Mouse (Mus musculus): ENCODE measurements around the gene Tigd4.
"Not testable (repeated sequence)": the region's sequence is repeated elsewhere in the genome, so short reads cannot be mapped to it uniquely, and the experiment has no call there.

Tigd4 gene

DNA sequence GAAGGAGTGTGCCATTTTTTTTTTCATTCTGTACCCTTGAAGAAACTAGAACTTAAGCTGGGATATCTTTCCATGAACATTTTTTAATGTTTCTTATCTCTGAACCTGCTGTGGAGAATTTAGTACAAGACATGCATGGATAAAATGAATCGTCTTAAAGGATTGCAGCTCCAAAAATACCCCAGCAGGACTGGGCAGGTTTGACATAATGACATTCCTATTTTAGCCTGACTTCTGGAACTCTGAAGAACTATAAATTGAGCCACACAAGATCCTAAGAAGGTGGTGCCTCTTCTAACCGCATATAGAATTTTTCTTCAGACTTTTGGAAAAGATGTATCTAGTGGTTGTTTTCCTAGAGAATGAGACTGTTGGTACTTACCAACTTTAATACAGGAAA is at the start of gene Tigd4:
Gene Tigd4, plus strand, starts transcription at position 301 of the 400 bp plus-strand sequence.
- DNase-seq (ENCODE audit: low spot score in 2 of 2) = no peak

DNA sequence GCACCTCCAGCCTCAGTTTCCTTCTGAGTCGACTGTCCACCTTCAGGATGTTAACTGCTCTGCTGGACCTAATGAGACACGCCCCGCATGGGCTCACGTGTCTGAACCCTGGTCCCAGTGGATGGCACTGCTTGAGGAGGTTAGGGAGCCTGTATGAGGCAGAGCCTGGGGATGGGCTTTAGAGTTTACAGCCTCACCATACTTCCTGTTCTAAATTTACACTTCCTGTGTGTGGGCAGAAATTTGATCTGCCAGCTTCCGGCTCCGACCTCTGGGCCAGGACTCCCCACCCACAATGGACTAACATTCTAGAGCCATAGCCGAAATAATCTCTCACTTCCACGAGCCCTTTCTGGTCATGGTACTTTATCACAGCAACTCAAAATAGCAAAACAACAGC is 46.2 kb upstream of the Tigd4 start:
- no peak for DNase-seq (ENCODE audit: low spot score in 2 of 2)

DNA sequence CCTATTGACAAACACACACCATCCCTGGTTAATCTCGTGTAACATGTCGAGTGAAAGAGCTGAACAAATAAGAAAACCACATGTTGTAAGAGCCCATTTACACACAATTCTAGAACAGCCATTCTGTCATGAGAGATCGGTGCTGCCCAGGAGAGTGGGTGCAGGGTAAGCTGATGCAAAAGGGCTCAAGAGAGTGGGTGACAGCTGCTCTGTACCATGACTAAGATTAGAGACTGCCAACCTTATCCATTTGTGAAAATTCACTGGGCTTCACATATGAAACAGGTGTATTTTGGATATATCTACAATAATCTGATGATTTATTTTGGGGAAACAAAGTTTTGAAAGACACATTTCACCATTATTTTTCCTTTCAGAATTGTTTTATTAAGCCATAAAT is 37.6 kb upstream of the Tigd4 start:
- DNase-seq (ENCODE audit: low spot score in 2 of 2) = no peak

GRCm38 (mm10) chr3:84558301-84558700 is 35.1 kb upstream of the Tigd4 start:
- no peak for DNase-seq (ENCODE audit: low spot score in 2 of 2)

GRCm38 (mm10) chr3:84562911-84563310 is 30.5 kb upstream of the Tigd4 start:
- DNase-seq (ENCODE audit: low spot score in 2 of 2) = not testable (repeated sequence)

DNA sequence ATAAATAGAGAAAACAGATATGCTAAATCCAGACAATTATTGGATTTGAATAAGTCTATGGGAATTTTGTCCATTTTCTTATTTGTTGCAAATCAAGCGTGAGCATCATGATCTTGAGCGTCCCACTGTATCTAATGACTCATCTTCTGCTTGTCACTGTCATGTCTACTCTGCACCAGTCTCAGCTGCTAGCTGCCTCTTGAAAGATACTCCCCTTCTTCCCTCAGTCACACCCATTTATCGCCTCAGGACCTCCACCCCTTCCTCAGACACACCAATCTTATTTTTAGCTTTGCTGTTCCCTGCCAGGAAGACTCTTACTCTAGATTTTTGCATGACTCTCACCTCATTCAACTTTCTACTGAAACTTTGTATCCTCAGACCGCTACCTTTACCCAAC is 30.0 kb upstream of the Tigd4 start:
- no peak for DNase-seq (ENCODE audit: low spot score in 2 of 2)

GRCm38 (mm10) chr3:84568540-84568939 is 24.8 kb upstream of the Tigd4 start:
- no peak for DNase-seq (ENCODE audit: low spot score in 2 of 2)

GRCm38 (mm10) chr3:84569587-84569986 is 23.8 kb upstream of the Tigd4 start:
- DNase-seq (ENCODE audit: low spot score in 2 of 2) = no peak

GRCm38 (mm10) chr3:84570501-84570900 is 22.9 kb upstream of the Tigd4 start:
- DNase-seq (ENCODE audit: low spot score in 2 of 2) = no peak

- DNase-seq (ENCODE audit: low spot score in 2 of 2) = no peak
These were observed 12.7 kb upstream of the Tigd4 start for GRCm38 (mm10) chr3:84580716-84581115.

DNA sequence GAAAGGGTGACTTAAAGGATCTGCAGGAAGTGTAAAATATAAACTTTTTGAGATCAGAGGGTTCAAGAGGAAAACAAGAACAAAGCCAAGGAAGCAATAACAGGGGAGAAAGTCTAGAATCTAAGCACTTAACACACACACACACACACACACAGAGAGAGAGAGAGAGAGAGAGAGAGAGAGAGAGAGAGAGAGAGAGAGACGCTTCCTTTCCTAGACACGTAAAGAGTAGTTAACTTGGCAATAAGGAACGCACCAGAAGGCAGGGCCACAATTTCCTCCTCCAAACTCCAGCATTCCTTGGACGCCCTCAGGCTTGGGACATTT is 11.7 kb upstream of the Tigd4 start:
- no peak for DNase-seq (ENCODE audit: low spot score in 2 of 2)

DNA sequence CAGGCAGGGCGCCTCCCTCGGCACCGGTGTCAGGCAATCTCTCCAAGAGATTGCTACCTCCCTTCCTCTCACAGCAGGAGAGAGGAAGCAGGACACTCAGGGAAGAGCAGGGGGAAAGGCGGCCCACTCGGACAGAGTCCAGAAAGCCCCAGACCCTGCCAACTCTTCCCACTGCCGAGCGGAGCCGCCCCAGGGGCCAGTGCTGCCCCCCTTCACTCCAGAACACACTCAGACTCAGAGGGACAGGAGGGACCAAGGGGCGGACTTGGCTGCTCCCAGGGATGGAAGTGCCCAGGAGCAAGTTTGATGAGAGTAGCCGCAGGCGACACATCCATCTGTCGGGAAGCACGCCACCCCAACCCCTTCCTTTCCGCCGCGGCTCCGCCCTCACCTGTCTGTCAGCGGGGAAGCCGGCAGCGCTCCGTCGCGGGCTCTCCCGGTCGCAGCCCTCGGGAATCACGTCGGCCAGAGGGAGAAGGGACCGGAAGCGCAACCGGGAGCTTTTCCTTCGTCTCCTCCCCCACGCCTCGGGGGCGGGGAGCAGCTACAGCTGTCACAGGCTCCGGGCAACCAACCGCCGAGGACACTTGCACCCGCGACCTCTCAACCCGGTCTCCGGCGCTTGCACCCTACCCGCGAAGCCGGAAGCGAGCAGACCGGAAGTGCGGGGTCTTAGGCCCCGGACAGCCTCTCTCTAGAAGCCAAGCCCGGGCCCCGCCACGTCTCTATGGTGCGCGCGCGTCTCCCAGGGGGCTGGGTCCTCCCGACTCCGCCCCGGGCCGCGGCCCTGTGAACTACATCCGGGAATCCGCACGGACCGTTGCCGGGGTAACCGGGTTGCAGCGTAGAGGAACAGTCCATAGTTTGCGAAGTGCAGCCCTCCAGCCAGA is 11.1 kb upstream of the Tigd4 start, which contains the start of gene Arfip1:
Gene Arfip1, minus strand, starts transcription at position 603 of the 890 bp plus-strand sequence.
- peak; percentile 91 to 93 for DNase-seq (ENCODE audit: low spot score in 2 of 2)

- DNase-seq (ENCODE audit: low spot score in 2 of 2) = no peak
These were observed 10.5 kb upstream of the Tigd4 start for GRCm38 (mm10) chr3:84582913-84583276.

DNA sequence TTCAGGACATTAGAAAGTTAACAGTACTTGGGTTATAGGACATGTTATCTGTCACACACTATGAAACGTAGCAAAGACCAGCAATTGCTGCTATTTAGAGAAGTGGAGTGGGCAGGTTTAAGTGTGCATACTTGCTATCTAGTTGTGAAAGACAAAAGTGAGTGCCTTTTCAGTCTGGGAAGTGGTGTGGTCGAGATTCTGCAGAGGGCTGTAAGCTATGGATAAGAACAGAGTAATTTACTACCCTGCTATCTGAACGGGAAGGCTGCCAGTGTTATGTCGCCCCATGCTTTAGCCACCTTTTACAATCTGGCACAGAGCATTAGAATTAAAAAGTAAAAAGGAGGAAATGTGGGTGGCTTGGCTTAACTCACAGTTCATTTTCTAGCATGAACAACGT is 6.6 kb upstream of the Tigd4 start:
- no peak for DNase-seq (ENCODE audit: low spot score in 2 of 2)

DNA sequence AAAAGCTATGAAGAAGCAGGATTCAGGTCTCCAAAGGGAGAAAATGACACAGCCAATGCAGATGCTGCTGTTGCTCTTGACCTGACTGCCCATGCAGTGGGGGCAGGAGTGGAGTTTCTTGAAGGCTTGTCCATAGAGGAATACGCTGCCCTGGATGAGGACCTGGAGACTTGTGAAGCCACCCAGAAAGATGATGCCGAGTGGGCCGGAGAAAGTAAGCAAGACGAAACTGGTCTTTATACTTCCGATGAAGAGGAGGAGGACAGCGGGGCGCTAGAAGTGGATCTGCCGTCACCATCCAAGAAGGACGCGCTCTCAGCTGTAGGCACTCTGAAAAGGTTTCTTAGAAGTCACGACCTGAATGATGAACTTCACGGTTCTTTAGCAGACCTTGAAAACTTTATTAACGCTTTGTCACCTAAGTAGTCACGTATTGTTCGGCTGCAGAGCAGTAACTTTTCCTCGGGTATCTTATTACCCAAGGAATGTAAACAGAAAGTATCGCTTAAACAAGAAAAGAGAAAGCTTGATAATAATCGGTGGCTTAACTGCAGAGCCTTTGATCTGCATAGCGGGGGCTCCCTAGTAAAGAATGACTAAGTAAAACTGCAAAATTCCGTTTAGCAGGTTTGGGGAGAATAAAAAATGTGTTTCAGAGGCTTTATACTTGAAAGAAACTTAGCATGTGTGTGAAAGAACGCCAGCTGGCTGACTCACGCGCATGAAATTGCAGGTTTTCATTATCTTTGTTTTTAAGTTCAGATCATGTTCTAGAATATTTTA is 1.7 kb downstream of the Tigd4 start:
- DNase-seq (ENCODE audit: low spot score in 2 of 2) = peak in 1 of 2 experiments; percentile 12

- DNase-seq (ENCODE audit: low spot score in 2 of 2) = no peak
These were observed 2.4 kb downstream of the Tigd4 start for GRCm38 (mm10) chr3:84595677-84596234.

DNA sequence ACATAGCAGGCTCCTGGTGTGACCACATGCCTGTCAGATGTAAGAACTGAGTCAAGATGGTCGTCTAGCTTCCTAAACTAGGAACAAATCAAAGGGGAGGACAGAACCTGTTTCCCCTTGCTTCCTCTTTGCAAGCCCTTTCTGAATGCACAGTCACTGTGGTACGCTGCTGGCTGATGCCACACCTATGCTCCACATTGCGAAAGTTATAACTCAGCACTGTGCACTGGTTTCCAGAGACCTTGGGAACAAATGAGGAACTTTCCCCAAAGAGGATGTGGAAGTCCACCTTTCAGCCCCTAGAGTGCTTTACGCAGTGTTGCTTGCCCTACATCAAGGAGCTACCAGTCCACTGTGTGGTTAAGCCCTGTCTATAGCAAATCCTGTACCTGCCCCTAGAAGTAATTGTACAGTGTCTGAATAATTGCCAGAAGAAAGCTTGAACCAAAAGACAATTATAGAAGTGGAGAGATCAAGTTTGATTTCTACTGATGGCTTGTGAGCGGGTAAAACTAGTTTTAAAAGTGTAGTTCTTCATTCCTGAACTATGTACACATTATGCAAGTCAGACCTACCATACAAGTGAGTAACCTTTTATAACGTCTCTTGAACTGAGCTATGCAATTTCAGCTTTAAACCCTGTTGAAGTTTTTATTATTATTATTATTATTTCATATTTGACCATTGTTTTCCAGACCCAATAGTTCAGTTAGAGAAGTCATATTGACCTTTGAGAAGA is 4.8 kb downstream of the Tigd4 start:
- no peak for DNase-seq (ENCODE audit: low spot score in 2 of 2)

DNA sequence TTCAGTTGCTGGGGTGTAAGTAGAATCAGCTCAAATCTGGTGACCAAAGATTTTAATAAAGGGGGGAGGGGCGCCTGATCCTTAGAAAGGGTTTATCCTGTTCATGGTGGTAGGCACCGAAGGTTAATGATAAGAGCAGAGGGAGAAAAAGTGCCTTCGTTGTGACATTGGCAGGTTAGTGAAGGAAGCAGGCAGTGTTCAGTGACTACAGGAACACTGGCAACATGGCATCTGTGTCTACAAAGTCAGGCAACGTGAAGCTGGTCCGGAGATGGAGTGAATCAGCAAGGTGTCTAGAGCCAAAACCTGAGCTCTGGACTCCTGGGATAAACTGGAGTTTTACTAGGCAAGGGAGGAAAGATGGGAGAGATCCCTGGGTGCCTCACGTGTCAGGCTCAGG is 5.4 kb downstream of the Tigd4 start:
- DNase-seq (ENCODE audit: low spot score in 2 of 2) = no peak

DNA sequence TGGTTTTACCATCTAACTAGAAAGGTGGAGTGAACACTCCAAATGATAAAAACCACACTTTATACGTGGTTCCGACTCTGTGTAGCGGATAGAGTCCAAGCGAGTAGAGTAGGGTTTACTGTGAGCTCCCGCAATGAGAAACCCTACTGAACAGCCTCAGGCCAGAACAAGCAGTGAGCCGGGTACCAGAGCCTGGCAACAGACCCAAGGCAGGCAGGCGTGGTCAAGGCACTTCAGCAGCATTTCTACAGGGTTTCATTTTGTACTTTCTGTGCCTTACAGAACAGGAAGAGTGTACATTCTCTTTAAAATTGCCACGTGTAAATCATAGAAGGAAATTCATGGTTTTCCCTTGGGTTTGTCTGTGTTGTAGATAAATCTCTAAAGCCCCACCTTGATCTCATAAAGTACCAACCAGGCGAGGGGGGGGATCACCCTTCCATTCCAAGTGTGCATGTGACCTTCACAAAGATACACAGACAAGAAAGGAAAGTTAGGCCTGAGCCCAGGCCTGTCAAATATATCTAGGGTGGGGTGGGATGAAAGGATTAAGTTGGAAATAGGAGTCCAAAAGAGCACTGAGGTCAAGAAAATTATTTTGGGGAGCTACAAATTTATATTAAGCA is 8.6 kb downstream of the Tigd4 start:
- no peak for DNase-seq (ENCODE audit: low spot score in 2 of 2)

DNA sequence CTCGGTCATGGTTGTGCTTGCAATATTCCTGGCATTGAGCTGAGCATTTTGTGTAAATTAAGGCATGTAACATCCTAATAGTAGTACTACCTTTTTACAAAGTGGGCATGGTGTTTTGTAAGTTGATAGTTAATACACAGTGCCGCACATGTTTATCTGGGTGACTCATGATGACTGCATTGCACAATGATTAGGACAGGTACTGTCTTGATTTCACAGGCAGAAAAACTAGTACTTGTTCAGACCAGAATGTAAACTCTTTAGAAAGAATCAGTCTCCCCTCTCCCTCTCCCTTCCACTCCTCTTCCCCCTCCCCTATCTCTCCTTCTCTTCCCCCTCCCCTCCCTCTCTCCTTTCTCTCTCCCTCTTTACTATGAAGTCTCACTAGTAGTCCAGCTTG is 9.4 kb downstream of the Tigd4 start:
- no peak for DNase-seq (ENCODE audit: low spot score in 2 of 2)

GRCm38 (mm10) chr3:84603212-84603611 is 9.8 kb downstream of the Tigd4 start:
- DNase-seq (ENCODE audit: low spot score in 2 of 2) = no peak
